Mouse (Mus musculus) ovary, postnatal 14 days (tissue): ENCODE data around the gene Tmem178b.

Experiments
- DNase-seq: peaks from one replicate; pipeline ENCODE4 v3.0.0; 2022; ENCODE audit warnings: low spot score

The Tmem178b gene

DNA sequence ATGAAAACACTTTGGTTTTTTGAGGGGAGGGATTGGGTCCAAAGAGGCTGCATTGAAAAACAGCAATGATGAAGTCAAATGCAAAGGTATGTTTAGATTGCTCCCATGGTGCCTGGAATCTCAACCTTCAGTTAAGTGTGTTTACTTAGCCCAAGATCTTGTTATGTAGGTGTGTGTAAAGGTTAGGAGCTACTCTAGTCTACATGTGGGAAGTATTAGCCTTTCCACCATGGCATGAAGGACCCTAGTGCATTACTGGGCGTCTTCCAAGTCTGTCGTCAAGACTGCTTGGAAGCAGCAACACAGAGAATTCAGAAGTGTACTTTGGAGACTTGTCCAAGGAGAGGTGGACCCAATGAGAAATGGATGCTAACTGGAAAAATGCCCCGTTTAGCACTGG lies 205.3 kb downstream of the Tmem178b start:
- DNase-seq = no peak

DNA sequence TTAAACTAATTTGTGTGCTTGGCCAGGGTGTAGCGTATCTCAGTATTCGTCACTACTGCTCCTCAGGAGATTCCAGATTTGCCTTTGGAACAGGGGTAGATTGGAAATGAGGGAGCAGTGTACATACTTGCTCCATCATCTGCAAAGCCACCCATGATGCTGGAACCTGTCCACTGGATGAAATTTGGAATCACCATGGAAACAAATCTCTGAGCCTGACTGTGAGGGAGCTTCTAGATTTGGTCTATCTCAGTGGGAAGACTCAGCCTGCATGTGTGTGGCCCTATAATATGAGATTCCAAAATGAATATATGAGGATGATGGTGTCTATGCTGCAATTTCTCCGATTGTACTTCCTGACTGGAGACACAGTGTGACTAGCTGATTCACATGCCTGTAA lies 210.7 kb downstream of the Tmem178b start:
- DNase-seq = no peak

DNA sequence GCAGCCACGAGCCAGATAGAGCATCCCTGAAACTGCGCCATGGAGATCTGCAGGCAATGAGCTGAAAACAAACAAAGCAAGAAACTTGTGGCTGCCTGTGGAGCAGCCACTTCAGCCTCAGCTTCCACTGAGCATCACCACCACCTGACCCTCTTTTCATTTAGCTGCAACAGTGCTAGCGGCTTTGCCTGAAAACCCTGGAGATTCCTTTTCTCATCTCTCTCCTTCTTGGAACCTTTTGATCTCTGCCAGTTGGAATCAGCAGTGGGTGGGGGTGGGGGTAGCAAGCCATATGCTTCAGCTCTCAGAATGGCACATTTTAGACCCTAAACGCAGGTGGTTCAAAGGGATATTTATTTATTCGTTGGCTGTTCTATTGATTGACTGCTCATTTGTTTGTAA lies 218.2 kb downstream of the Tmem178b start:
- DNase-seq = no peak

DNA sequence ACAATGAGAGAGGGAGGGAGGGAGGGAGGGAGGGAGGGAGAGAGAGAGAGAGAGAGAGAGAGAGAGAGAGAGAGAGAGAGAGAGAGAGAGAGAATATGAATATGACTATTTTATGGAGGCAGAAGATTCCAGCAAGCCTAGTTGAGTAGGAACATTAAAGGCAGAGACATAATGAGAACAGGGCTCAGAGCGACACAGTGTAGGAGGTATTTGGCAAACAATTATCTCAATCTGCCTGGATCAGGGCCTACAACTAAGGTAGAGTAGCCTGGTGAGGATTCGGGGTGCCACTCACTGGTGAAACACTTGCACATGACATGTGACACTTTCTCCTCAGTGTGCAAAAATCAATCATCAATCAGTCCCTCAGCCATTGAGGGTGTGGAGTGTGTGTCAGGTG lies 225.4 kb downstream of the Tmem178b start:
- DNase-seq = no peak

DNA sequence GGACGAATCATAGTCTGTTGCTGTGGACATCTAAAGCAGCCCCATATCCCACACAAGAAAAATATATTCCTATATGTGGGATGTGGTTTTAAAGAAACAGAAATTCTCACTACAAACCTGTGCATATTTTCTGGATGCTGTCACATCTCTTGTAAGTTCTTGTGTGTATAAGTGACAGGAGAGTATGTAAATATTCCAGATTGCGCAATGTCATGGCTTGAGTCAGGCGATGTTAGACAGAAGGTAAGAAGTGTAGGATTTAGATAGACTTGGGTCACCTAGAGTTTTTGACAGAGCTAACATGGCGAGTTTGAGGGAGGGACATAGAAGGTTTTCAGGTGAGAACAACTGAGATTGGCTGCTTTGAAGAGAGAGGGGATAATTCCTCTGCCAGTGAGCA lies 228.7 kb downstream of the Tmem178b start:
- no peak for DNase-seq

DNA sequence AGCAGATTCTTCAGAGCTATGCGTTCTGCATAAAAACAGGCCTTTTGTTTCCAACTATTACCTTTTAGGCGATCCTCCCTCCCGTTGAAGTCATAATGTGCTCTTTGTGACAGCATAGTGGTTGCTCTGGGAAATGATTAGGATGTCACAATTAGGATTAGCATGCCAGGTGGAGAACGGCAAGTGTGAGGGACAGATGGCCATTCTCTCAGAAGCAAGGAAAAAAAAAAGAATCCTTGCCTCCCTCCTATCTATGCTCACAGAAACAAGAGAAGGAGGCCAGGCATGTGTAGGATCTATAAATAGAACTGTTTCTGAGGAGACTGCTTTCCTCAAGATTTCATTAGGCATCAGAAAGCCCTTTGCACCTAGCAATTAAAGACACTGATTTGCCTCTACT lies 229.8 kb downstream of the Tmem178b start:
- DNase-seq = no peak

DNA sequence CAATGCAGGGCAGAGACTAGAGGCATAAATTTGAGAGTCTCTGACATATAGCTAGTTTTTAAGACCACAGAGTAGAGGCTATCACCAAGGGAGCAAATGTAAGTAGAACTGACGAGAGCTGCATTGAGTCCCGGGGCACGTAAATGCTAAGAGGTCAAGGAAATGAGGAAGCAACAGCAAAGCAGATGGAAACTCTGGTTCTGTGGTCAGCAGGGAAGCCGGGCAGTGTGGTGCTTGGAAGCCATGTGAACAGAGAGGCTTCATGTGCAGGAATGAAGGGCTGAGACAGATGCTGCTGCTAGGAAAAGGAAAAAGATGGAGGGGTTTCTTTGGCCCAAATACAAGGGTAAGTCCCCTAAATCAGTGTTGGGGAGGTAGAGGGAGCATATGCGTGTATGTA lies 237.0 kb downstream of the Tmem178b start:
- DNase-seq = no peak

DNA sequence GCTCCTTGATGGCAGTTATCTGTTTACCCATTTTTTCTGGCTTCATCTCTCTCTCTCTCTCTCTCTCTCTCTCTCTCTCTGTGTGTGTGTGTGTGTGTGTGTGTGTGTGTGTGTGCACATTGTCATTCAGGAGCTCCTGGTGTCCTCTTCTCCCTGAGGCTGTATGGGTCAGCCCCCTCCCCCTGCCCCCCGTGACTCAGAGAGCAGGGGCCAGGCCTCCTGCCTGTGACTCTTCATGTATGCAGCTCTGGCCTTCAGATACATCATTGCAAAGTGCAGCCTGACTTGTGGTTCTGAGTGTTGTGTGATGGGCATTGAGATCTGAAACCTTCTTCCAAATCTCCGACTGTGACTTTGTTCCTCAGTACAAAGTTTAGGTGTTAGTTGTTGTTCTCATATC lies 237.7 kb downstream of the Tmem178b start:
- no peak for DNase-seq

DNA sequence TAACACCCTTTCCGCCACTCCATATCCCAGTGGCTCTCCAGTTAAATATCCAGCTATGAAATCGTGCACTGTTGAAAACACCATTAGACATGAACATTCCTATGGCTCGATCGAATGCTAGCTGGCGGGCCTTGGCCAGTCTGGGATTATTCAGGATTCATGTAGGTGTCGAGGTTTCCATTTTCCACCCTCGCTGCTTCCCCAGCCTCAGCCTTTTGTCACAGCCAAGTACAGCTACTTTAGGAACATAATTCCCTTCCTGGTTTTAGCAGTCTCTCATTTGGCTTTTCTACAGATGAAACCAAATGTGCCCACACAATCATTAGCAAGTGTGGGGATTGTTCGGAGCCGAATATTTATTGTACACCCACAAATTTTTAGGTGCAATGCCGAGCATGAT lies 239.4 kb downstream of the Tmem178b start:
- DNase-seq = no peak

DNA sequence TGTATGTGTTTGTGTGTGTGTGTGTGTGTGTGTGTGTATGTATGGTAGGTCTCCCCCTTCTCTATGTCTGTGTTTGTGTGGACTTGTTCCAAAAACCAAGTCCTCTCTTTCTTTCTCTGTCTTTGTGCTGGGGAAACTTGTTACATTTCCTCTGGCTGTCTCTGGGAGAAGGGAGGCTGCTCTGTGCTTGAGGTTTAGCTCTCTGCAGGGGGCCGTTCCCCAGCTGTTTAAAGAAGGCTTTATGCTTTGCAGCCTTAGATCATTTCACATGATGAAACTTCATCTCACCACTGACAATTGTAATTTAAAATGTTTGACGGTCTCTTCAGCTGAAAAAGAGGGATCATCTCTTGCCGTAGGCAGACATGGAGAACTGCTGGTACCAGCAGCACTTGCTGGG lies 243.2 kb downstream of the Tmem178b start:
- DNase-seq = no peak

DNA sequence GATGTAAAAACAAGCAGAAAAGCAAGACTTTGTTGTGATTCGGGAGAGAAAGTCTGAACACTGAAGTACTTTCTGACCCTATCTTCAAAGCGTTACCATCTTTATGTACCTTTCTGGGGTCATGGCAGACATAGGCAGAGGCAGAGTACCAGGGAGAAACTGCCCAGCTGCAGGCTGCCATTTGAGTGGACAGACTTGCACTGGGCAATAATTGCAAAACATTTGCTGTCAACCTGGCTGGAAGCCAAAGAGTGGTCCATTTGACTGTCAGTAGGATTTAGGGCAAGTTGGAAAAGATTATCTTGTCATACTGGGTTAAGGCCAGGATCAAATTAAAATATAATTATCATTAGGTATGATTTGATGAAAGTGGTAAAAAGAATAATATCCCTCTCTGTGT lies 247.1 kb downstream of the Tmem178b start:
- DNase-seq = no peak

DNA sequence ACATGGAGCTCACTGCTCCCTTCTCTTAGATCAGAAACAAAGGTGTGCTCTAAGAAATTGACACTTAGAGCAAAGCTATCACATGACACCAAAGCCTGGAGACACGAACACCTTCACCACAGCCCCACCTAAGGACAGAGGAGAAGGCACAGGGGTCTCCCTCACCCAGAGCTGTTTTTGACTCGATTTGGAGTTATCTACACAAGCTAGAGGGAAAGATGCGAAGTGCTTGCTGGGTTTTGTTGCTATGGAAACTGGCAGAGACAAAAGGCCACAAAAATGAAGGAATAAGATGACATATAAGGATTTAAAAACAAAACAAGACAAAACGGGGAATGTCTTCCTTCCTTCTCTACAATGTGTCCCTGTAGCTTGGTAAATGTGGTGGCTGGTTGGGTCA lies 248.4 kb downstream of the Tmem178b start:
- no peak for DNase-seq

DNA sequence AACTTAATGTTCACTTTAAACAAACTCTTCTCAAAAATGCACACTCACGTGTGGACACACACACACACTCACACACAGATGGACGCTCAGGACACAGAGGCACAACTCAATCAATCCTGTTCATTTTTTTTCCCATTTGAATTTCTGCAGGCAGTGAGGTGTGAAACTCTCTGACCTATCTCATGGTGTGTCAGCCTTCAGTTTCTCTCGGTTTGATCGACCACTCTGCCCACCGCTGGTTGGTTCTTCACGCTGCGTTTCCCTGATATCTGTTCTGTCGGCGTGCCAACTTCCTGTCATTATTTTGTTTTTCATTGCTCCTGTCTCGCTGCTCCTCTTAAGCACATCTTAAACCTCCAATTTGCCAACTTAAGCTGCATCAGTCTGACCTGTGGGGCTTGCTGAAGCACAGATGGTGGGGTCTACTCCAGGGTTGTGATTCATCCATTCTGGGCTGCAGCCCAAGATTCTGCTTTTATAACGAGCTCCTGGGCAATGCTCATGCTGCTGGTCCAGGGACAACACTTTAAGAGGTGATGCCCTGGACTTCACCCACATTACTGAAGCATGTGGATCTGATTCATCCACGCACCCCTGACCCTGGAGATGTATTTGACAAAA lies 250.1 kb downstream of the Tmem178b start:
- no peak for DNase-seq

DNA sequence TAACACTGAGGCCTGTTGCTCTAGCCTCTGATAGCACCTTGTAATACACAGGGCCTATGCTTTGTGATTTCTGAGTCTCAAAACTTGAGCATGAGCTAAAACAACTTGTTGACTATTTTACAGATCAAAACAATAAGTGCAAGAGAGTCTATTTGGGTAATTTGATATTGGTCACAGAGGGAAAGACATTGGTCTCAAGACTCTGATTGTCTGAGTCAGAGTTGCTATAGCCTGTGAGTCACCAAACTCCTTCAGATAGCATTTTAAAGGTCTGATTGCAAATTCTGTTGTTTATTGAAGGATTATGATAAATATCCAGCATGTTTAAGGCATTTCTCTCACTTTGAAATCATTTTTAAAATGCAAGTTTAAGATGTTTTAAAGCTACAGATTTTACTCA lies 250.9 kb downstream of the Tmem178b start:
- DNase-seq = no peak

DNA sequence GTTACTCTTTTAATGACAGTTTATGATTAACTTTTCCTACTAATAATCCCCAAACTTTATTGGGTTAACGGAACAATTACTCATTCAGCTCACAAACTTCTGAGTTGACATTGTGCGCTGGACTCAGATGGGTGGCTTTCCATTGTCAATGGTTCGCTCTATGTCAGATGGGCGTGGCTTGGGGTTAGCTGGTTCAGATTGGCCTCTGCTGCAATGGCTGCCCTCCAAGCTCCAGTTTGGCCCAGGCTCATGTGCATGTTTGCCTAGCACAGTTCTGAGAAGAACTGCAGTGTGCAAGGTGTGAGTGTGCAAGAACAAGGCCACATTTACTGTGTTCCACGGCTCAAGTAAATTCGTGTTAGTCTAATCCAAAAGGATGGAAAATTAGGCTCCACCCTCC lies 255.6 kb downstream of the Tmem178b start:
- no peak for DNase-seq

DNA sequence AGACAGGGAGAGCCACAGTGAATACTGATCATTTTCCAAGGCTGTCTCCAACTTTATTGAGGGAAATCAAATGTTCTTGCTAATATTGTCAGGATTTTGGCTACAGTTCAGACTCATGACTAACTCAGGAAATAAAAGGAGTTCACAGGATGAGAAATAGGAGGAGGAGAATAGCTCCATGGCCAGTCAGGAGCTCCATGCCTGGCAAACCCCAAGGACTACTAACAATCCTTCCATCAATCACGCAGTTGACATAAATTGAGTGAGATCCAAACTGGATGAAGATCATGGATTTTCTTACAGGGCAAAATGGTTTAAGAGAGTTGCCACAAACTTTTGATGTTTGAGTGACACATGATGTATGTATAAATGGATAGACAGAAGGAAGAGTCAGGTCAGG lies 258.9 kb downstream of the Tmem178b start:
- no peak for DNase-seq

DNA sequence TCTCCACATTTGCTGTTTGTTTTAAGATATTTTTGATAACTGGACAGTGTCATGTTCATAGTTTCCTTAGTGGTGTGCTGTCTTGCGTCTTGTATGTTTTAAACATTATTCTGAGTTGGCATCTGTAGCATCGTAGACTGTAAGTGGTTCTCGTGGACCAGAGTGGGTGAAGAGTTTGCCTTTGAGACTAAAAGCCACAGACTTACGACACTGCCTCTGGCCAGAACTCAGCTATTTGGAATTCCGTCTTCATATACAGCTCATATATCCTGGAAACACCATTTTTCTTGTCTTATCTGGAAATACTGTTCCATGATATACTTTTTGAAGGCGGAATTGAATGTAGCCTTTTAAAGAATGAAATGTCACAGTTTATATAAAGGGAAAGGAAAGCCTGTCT lies 260.4 kb downstream of the Tmem178b start:
- no peak for DNase-seq

DNA sequence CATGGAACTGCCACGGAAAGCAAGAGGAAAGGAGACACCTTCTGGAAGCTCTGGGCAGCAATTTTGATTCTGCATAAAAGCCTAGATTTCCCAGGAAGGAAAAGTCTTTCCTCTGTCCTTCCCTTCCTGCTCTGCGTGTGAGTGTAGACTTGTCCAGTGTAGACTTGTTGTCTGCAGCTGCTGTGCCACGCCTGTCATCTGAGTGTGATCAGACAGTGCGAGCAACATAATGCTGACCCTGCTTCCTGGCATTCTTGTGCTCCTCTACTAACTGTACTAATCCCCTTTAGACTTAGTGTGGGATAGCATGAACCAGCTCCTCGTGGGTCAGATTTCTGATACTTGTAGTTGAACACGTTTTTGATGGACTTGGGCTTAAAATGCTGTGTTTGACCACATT lies 262.6 kb downstream of the Tmem178b start:
- DNase-seq = no peak

DNA sequence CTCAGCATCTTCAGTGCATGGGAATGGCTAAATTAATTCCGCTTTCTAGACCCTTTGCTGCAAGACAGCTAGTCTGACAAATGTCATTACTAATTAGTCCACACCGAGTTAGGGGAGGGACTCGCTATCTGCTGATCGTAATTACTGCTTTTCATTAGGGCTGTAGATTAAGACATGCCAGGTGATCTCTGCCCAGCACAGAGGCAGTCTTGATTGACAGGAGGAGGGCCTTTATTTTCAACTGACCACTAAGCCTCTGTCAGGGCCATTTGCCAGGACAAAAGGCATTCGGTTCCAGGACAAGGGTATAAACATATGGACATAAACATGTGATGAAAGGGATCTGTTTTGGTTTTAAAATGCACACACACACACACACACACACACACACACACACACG lies 264.3 kb downstream of the Tmem178b start:
- no peak for DNase-seq

DNA sequence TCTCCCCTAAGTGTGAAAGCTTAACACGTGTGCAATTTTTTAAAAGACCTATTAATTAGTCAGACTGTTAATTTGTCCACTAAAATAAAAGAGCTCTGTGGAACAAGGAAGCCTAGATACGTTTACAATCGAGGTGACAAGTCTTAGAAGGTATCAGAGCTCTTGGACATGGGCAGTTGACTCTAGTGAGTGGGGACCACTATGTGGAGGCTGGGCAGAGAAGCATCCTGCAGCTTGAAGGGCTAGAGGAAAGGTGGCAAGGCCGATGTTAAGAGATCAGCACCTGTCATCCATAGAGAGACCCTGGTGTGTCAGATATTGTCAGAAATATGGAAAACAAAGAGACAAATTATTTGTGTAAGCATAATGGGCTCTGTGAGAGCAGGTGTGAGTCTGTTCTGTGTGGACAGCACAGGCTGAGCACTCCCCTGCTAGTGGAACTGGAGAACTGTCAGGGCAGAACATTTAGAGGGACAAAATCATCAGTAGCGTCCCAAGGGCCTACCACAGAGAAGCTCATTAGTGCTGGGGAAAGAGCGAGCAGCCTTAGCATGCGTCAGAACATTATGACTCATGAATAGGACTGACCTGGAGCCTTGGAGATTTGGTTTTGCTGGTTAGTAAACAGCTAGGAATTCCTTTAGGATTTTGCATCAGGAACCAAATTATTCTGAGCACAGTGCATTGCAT lies 264.9 kb downstream of the Tmem178b start:
- no peak for DNase-seq

DNA sequence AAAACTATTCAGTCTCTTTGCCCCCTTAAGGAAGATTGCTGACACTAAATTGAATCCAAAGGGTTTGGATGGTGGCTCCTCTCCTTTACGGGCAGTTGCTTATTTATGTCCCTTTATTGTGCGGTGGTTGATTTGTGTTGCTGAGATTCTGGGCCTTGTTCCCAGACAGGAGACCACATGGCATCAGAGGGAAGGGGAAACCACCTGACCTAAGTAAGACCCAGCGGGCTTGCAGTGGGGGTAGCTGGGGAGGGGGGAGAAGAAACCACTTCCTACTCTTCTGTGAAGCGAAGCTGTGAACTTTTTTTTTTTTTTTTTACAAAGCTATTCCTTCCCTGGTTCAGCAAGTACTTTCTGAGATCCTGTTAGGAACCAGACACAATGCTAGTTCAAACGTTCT lies 269.5 kb downstream of the Tmem178b start:
- DNase-seq = no peak

DNA sequence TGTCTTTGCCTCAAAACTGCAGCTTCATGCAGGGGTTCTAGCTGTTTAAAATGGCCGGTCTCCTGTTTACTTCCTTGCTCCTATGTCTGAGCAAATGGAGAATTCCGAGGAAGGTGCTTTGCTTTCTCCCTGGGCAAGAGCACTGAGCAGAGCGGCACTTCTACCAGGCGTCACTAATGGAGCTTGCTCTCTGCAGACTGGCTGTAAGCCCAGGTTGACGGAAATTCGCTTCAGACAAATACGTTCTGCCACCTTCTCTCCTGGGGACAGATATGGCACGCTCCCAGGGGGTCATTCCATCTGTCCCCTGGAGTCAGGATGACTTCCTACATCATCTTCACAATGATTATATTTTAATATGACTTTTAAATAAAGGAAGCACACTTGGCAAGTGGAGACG lies 271.3 kb downstream of the Tmem178b start:
- DNase-seq = no peak

DNA sequence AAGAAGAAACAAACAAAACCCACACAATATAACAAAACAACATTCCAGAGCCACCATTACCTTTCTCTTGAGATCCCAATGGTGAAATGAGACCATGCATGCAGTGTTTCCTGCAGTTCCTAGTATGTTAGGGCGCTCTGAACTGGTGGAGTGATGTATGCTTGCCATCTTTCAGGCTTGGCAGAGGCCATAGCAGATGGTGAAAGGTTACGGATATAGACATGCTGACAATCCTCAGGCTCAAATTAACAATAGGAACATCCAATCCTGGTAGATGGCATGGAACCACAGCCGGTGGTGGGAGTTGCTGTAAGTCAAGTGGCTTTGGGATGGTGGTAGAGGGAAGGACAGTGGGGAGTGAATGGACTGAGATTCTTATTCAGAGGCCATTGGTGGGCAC lies 272.5 kb downstream of the Tmem178b start:
- DNase-seq = no peak

DNA sequence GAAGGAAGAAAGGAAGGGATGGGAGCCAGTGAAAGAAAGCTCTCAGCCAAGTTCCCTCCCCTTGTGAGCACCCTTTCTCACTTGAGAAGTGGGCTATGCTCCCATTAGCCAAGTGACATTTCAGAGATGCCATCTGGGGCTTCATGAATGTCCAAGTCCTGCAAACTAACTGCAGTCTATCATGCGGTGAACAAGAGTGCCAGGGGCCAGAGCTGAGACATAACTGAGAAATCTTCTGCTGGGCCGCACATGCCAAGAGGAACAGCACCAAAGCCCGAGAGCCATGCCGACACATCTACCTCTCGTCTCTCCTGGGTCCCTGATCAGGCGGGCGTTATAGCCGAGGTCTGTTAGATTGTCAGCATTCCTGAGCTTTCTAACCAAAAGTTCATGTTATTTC lies 279.2 kb downstream of the Tmem178b start:
- DNase-seq = no peak
